Mouse (Mus musculus) embryo, embryonic 10.5 days (tissue): ENCODE measurements around the gene Jag2.

Experiments
- DNase-seq: peaks from one replicate; pipeline ENCODE4 v3.0.0-alpha.2; 2015; ENCODE audit warnings: low spot score

Jag2 gene

DNA sequence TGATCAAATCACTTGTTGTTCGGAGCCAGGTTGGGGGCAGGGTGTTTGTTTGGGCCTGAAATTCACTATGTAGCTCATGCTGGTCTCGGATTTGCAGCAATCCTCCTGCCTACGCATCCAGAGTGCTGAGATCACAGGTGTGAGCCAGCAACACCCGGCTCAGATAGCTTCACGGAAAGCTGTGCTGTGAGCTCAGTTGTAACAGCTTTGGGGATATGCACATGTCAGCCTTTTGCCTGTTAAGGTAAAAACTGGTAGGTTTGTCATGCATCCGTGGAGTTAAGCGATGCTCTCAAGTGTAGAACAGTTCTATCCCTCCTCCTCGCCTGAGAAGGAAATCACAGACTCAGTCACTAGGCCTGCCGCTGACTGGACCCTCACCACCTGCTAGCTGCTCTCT lies 28.9 kb downstream of the Jag2 start:
- no peak for DNase-seq

DNA sequence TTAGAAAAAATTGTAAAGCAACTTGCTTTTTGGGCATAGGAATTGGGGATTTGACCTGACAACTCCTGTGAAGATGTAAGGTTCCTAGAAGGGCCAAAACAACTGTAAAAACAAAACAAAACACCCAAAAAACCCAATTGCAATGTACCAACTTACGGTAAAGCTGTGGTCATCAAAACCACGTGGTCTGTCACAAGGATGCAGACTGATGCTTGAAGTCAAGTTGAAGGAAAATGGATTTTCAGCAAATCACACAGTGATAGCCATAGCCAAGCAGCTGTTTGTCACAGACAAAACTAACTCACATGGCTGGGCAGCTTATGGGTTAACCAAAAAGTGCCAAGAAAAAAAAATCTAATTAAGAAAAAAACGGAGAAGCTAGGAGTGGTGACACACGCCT lies 30.6 kb downstream of the Jag2 start:
- DNase-seq = no peak

DNA sequence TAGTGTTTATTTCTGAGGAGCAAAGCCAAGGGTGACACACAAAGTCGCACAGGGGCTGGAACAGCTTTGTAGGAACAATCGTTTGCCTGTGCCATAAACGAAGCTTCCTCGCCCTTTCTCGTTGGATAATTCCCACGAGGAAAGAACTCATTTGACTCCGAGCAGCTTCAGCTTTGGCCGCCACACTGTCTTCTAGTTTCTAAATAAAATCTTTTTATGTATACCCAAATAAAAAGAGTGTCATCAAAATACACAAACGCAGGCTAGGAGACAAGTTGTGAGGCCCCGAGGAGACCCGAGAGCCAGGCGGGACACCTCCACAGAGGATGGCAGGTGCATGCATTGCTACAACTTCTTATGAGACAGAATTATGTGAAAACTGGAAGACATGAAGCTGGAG lies 31.2 kb downstream of the Jag2 start:
- DNase-seq = no peak

DNA sequence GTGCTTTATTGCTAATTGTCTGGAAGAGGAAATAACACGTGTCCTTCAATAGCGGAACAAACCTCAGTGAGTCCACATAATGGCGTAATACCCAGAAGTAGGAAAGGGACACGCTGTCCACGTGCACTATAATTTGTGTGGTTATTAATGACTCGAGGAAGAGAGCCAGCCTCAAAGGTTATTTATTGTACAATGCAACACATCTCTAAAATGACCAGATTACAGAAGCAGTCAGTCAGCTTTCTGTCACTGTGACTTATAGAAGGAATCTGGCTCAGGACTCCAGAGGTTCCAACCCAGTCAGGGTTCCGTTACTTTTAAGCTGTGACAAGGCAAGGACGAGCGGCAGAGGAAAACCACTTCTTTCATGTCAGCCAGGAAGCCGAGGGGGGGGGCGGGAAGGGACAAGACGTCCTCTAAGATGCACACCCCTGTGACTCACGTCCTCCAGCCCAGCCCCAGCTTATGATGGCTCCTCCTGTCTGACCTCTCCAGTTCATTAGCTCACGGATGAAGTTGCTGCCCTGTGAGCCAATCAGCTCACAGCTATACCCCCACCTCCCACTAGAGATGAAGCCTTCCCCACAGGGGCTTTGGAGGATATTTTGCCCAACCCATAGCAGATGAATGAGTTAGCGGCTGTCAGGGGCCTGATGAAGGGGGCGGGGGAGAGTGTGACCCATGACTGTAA lies 31.9 kb downstream of the Jag2 start:
- DNase-seq = peak; percentile 66

DNA sequence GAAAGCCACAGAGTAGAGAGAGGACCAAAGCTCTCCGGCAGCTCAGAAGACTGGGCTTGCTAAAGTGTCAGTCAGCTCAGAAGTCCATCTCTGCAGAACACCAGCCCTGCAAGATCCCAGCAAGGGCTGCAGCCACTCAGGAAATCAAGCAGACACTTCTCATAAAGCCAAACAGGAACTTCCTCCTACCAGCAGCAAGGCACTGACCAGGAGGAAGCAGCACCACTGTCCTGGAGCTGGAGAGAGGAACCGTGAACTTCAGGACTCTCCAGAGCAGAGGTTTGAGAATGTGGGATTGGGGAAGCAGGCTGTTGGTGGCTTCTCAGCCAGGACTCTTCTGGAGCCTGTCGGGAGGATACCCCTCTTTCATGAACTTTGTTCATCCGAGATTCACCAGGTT lies 34.6 kb downstream of the Jag2 start:
- DNase-seq = no peak

DNA sequence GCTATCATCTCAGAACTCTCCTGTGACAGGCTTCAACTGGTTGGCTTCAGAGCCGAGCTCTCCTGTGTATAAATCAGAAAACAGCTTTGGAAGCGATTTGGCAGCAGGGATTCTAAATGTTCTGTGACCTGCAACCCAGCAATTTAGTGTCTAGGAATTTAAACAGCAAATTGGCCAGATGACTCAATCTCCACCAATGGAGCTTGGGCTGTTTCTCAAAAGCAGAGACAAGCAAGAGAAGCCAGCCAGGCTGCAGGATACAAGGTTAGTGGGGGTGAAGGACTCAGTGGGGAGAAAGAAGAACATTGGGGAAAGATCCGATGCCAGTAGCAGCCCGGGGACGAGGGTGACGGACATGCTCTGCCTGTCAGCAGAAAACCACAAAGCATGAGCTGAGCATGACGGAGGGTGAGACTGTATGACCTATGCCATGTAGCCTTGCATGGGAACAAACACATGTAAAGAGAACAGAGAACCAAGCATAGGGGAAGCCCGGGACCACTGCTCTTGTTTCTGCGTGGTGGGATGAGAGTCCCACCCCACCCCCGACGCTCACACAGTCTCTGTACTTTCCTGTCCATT lies 35.2 kb downstream of the Jag2 start:
- no peak for DNase-seq

DNA sequence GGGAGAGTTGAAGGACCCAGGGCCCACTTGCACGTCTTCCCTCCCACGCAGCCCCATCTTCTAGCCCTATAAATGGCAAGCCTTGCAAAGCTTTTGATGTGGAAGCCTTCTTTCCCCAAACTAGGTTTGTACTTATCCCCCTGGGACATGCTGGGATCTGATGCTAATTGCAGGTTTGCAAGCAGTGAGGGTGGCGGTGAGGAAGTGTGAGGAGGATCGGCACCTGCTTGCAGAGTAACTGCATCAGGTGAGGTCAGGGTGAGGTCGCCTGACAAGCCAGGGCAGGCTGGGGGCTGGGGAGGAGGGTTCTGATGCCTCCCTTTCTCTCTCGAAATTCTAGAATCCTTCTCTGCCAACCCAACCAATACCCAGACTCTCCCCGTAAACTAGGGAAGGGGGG lies 44.1 kb downstream of the Jag2 start:
- no peak for DNase-seq

DNA sequence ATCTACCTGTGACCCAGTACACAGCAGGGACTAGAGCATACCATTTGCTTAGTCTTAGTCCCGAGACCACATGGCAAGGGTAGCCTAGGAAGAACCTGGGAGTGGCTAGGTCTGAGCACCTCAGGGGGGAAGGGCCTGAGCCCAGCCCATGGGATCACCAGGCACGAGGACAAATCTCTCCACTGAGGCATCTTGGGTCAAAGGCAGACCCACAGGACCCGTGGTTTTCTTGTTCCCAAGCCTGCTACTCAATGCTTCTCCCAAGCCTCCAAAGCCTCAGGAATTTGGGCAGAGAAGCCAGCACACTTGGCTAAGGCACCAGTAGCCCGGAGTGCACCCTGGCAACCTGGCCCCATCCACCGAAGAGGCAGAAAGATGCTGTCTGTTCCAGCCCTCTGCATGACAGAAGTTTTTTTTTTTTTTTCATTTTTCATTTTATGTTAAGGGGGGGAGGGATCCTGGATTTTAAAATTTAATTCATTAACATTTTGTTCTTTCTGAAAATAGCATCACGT lies 48.2 kb downstream of the Jag2 start:
- no peak for DNase-seq

DNA sequence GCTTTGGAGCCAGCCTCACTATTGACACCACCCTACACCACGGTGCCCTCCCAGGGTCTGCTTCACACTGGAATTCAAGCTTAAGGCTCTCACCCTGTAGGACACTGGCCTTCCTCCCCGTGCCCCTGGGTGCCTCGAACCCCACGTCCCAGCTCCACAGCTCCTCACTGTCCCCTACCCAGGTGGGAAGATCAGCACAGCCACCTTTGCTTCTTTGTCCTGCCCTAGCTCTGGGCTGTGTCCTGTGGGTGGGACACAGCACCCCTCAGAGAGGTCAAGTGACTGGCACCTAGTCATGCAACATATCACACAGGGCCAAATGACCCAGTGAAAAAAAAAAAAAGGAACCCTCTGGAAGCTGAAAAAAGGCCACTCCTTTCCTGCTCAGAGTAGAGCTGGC lies 48.9 kb downstream of the Jag2 start:
- no peak for DNase-seq

DNA sequence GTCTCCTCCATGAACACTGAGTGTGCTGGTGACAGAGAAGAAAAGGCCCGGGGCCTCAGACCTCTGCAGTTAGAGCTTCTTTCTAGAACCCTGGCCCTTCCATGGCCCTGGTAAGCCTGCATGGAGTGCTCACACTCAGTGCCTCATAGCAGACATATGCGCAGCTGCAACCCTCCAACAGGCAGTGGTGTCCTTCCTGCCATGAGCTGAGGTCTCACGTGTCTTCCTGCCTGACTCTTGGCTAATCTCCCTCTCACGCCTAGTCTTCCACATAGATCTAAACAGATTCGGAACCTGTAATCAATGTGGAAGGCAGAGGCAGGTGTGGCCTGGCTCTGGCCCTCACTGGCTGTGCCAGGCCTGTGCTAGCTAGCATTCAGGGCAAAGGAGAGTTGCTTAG lies 49.8 kb downstream of the Jag2 start:
- DNase-seq = no peak

DNA sequence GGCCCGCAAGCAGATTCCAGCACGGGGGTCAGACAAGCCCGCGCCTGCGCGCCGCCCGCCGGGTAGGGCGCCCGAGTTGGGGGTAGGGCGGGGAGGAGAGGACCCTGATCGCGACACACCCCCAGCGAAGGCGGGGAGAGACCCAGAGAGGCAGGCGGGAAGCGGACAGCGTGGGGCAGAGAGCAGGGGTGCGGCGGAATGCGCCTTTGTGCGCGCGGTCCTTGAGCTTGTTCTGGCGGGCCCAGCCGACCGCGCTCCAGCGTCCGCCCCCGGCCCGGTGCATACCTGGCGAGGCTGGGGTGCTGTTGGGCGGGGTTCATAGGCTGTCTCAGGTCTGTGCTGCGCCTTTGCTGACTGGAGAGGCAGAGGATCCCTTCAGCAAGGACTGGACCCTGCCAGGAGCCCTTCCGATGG lies 52.0 kb downstream of the Jag2 start:
- DNase-seq = no peak

DNA sequence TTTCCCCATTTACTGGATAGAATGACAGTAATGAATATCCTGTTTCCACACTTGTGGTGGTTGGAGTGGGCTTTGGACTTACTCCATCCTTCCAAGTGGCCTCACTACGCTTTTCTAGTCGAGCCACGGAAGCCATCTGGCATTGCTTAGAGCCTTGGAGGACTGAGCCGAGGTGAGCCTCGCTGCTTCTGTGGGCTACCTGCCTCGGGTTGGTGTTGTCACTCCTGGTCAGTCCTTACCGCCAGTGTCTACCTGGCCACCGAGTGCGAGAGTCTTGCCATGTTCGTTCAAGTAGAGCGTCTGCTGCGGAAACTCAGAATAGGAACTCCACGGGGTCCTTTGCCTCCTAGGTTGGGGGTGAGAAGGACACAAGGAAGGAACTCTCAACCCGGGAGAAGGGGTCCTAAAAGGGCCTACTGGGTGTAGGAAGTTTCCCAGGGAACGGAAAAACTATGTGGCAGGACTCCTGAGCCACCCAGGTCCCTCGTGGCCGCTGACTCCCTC lies 52.5 kb downstream of the Jag2 start:
- DNase-seq = no peak

DNA sequence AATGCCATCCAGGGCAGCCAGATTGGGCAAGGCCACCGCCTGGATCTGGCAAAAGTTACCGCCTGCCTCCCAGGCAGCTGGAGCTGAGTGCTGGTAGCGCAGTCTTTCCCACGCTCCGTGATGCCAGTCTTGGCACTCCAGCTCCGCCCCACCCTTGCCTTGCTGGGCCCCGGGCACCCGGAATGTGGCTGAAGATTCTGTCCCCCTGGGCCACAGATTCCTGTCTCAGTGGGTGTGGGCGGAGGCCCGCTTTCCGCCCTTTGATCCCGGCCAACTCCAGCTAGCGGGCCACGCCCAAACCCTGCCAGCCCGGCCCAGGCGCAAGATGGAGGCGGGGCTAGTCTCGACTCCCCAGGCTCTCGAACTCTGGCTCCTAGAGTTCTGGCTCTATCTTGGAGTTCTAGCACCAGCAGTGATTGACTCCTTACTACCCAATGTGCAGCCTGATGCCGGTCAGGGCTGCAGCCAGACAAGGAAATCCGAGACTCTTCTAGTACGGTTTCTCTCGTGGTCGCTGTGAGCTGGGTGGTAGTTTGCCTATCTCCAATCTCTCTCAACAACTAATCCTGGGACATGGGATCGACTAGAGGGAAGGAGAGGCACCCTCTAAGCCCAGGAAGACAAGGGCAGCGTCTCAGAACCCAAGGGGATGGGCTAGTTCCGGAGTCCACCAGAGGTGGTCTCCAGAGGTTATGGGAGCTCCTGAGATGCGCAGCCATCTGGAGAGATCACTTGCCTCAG lies 53.1 kb downstream of the Jag2 start:
- DNase-seq = peak; percentile 59

DNA sequence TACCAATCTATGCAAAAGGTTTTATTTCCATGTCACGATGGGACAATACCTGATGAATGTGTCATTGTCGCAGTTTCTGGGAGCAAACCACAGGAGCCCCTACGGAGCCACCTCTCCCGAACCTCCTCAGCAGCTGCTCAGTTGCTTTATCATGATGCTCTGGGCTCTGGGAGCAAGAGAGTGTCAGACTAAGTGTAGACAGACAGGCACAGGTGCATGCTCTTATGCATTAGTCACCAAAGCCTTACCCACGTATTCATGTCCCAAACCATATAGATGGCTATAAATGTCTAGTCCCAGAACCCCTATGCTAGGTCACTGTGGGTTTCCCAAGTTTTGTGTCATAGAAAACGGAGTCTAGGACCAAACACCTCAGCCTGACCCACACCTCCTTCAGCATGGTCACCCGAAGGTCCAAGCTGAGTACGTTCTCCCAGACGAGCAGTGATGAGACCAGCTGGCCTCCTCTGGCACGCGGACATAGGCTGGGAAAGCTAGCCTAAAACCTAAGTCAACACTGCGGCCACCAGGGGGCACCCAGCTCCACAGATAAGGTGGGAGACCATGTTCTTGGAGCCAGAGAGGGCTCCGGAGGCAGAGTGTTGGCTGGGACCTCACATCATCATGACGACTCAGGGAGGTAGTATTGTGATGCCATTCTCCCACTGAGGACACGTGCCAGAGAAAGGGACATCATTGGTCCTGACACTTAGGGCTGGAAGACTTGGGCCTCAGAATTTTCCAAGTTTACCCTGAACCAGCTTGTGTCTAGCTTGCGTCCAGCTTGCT lies 54.2 kb downstream of the Jag2 start:
- DNase-seq = peak; percentile 96

DNA sequence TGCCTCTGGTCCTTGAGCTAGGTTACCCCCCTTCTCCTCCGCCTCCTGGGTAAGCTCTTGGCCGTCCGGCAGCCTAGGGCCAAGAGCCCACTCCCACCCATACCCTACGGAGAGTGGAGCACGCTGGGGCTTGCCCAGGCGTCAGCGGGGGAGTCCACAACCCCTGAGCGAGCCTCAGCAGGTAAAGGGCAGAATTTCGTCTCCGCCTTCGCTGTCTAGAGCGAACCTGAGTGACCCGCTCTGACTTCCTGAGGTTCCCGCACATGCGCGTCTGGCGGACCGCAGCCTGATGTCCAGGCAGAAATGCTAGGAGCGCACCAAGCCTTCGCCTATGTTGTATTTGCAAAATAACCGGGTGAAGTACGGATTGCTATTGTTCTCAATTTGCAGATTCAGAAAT lies 55.4 kb downstream of the Jag2 start:
- DNase-seq = no peak

DNA sequence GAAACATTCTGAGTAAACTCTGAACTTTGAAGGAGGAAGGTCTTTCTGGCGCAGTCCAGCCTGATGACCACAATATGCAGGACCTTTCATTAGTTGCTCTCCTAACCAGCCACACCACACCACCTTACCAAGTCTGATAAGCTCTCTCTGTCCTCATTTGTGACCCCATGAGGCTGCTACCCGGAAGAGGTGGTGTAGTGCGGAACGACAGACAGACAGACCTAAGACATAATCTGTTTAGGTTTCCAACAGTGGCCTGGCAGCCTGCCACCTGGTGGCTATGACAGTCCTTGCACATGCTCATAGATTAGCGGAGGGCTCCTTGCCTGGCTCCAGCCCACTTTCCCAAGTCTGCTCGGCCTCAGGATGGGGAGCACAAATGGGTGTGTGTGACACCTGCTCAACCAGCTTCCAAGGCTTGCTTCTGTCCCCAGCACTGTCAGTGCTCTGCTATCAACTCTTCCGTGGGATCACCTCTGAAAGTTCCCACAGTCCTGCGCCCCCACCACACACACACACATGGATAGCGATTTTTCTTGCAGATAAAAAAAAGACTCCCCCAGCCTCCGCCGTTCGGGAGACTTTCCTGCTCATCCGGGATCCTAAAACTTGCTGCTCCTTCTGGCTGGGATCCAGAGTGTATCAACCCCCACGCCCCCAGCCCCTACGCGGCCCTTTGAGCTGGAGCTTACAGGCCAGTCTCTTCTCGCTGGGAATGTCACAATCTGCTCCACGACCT lies 56.0 kb downstream of the Jag2 start:
- peak; percentile 85 for DNase-seq

DNA sequence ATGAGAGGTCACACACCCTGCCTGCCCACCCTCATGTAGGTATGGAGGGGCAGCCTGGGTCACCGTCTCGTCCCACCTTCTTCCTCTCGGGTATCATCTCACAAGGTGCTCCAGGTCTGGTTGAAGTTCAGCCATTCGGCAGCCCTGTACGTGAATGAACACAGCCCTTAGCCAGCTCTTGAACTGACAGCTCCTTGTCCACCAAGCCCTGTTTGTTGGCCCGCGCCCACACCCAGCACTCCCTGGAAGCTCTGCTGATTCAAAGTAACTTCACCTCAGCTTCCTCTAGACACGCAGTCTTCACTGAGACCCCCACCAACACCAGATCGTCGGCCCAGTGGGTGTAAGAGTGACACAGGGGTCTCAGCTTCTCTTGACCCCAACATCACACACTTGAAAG lies 56.6 kb downstream of the Jag2 start:
- DNase-seq = no peak

DNA sequence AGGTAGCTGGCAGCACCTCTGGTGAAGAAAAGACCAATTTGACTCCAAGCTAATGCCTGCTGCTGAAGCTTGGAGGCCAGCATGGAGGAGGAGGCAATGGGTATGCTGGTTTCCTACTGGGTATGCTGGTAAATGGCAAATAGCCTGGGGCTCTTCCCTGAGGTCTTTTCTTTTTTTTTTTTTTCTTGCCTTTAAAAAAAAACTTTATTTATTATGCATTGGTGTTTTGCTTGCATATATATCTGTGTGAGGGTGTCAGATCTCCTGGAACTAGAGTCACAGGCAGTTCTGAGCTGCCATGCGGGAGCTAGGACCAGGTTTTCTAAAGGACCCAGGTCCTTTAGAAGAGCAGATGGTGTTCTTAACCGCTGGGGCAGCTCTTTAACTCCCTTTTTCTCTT lies 58.3 kb downstream of the Jag2 start:
- DNase-seq = no peak

DNA sequence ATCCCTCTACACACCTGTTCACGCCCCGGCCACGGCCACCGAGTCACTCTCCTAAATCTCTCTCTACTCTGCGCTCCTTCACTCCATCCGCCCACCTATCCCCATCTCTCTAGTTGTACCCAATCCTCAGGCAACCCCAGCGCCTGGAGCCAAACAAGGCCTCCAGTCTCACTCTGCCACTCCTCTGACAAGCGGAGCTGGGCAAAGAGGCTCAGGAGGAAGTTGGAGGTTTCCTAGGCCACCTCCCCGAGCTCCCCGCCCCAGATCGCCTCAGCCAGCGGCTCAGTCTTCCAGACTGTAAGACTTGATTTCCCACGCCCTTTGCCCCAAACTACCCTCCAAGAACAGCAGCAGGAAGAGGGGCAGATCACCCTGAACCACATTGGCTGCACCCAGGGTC lies 58.8 kb downstream of the Jag2 start:
- DNase-seq = no peak

DNA sequence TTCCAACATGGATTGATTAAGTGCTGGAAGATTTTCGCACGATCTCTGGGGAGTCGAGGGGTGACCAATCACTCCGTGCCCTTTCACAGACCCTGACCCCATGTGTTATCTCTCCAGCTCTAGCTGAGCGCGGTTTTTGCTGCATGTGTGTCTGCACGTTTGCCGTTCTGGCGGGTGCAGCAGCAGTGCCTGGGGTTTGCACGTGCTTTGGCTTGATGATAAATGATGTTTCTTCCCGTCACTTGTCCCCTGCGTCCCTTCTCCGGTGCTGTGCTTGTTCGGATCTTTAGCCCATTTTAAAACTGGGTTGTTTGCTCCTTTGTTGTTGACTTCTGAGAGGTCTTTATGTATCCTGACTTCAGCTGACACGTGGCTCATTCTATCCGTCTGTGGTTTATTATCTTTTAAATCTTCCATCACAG lies 59.8 kb downstream of the Jag2 start:
- DNase-seq = peak; percentile 72
